Mouse (Mus musculus) midbrain, embryonic 12.5 days (tissue): Measurements from ENCODE around the gene Rabgap1l. TPM values are rescaled to one million over a fixed set of nuclear protein-coding genes. Genes with fewer than 3 reads are reported as not detected.

ENCODE experiments used
- ATAC-seq: fragments of 200-750 bp; cut with Nextera tagmentation; 2 replicates; pipeline ENCODE4 v1.8.0; 2017; ENCODE audit warnings: low read depth, moderate TSS enrichment, moderate library complexity; ENCODE audit not compliant: low FRiP score
- H3K27ac ChIP-seq: fragments of 300-500 bp; sonication (generic); replicated peaks from 2 replicates; pipeline ENCODE4 v1.5.1; 2016; ENCODE audit warnings: mild to moderate bottlenecking
- H3K27me3 ChIP-seq: fragments of 300-500 bp; sonication (generic); 2 replicates; pipeline ENCODE4 v1.6.1; 2016; ENCODE audit warnings: mild to moderate bottlenecking
- H3K36me3 ChIP-seq: fragments of 300-500 bp; sonication (generic); 2 replicates; pipeline ENCODE4 v1.6.1; 2016
- H3K4me1 ChIP-seq: fragments of 300-500 bp; sonication (generic); 2 replicates; pipeline ENCODE4 v1.6.1; 2016
- H3K4me2 ChIP-seq: fragments of 300-500 bp; sonication (generic); replicated peaks from 2 replicates; pipeline ENCODE4 v1.6.1; 2016; ENCODE audit warnings: mild to moderate bottlenecking, moderate library complexity
- H3K4me3 ChIP-seq: fragments of 300-500 bp; sonication (generic); 2 replicates; pipeline ENCODE4 v1.5.1; 2016; ENCODE audit warnings: mild to moderate bottlenecking
- H3K9ac ChIP-seq: fragments of 300-500 bp; sonication (generic); replicated peaks from 2 replicates; pipeline ENCODE4 v1.6.1; 2016; ENCODE audit warnings: mild to moderate bottlenecking, moderate library complexity
- H3K9me3 ChIP-seq: fragments of 300-500 bp; sonication (generic); 2 replicates; pipeline ENCODE4 v1.6.1; 2016; ENCODE audit warnings: mild to moderate bottlenecking
- WGBS: fragments of 180-500 bp; shearing (Covaris S2); methylation state at CpG from one replicate; pipeline ENCODE4 v1.1.7; 2016; 5-methylcytosine and 5-hydroxymethylcytosine counted together
- polyA plus RNA-seq: library from polyadenylated mRNA; unstranded; fragments of >200 nt; fragmentation: Nextera tagmentation; extraction: Ambion mirVana; gene quantifications from 2 replicates; pipeline ENCODE4 v1.2.1, GENCODE M21; 2016

The Rabgap1l gene
- polyA plus RNA-seq, 1 experiment from 2014 or later = 21.2 TPM

DNA sequence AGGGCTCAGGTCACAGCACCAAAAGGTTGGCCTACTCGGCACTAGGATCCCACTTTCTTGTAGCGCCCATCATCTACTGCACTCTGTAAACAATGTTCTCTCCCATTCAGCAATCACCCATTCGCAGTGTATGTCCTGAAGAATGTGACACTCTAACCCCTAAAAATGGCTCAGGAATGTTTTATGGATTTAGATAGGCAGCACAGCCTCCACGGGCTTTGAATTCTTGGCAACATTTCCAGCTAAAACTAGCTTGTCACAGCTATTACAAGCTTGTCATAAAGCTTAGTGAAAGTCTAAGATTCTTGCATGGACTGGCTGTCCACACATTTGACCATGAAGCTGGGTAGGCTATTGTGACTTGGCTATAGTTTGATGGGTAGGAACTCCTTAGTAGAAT lies 274.5 kb downstream of the Rabgap1l start:
- Histone ChIP-seq H3K9me3 (no peaks in the 10 kb centered on the region), H3K4me2 (no peak overlapping the region), H3K27me3 (no peaks in the 10 kb centered on the region), H3K36me3 (no peaks in the 10 kb centered on the region), H3K9ac (no peak overlapping the region), H3K4me1 (no peaks in the 10 kb centered on the region), H3K27ac (no peak overlapping the region), H3K4me3 (no peak overlapping the region)
- ATAC-seq = no peak
- 83% methylated on average over 4 of the region's 4 CpGs for WGBS

DNA sequence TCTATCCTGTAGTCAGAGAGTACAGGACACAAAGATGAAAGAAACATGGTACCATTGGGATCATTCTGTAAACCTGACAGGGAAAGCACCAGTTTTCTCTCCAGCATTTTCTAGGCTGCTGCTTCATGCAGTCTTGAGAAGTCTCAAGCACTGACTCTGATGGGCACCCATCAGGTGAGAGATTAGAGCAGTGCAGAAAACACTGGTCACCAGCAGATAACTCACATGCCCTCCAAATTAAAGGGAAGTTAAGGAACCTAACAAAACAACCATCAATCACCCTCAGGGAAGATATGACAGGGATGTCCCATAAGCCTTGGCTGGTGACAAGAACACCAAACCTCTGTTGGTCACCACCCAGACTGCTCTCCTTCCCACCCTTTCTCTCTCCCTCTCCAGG lies 285.2 kb downstream of the Rabgap1l start:
- H3K36me3 ChIP-seq = no peaks in the 10 kb centered on the region
- no peaks in the 10 kb centered on the region for H3K27me3 ChIP-seq
- H3K4me3 ChIP-seq = no peak overlapping the region
- no peak overlapping the region for H3K27ac ChIP-seq
- no peak overlapping the region for H3K9ac ChIP-seq
- H3K4me1 ChIP-seq = no peaks in the 10 kb centered on the region
- no peak overlapping the region for H3K4me2 ChIP-seq
- no peaks in the 10 kb centered on the region for H3K9me3 ChIP-seq
- no peak for ATAC-seq

DNA sequence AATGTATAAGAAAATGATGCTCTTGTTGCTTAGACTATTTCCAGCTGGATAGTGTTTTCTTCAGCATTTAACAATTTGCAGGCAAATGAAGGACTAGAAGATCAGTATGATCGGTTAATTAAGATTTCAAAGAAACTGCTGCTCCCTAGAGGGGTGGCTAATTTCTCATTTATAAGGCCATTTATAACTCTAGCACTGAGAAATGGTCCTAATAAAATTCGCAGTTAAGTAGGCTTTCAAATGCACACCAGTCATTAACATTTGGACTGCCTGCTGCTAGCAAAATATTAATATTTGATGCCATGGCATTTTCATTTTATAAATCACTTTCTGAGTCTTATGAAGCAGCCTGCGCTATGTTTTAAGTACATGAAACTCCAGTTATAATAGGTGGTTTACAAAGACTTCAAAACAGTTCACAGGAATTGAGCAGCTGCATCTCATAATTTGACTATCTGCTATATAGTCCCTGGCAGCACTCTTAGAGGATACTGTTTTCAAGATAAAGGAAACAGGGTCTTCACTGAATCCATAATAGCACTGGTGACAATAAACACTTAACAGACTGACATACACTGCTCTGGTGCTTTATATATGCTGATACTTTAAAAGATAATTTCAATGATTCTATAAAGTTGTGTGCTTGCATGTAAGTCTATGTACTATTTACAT lies 296.0 kb downstream of the Rabgap1l start:
- no peak overlapping the region for H3K9ac ChIP-seq
- no peak for ATAC-seq
- no peak overlapping the region for H3K4me3 ChIP-seq
- no peak overlapping the region for H3K4me2 ChIP-seq
- H3K36me3 ChIP-seq = no peaks in the 10 kb centered on the region
- 83% methylated on average over 3 of the region's 3 CpGs for WGBS
- no peak overlapping the region for H3K27ac ChIP-seq
- no peaks in the 10 kb centered on the region for H3K4me1 ChIP-seq
- no peaks in the 10 kb centered on the region for H3K9me3 ChIP-seq
- H3K27me3 ChIP-seq = no peaks in the 10 kb centered on the region

DNA sequence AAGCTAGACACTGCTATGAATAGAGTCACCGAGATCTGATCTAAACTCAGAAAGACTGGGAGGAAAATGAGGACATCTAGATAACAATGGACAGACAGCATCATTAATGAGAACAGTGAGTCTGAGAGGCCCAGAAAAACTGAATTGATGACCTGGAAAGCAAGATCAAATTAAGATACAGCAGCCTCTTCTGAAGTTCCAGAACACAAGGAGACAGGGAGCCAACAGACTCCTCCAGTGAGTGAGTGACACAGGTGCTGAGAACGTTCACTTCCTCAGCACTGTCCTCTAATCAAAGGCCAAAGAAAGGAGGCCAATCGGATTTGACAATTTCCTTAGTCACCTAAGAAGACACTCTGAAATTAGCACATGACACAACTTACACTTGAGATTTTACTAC lies 307.3 kb downstream of the Rabgap1l start:
- Histone ChIP-seq H3K9me3 (no peaks in the 10 kb centered on the region), H3K4me3 (no peak overlapping the region), H3K4me2 (no peak overlapping the region), H3K36me3 (no peaks in the 10 kb centered on the region), H3K4me1 (no peaks in the 10 kb centered on the region), H3K27me3 (no peaks in the 10 kb centered on the region), H3K9ac (no peak overlapping the region), H3K27ac (no peak overlapping the region)
- no peak for ATAC-seq
- 60% methylated on average over 3 of the region's 3 CpGs for WGBS

DNA sequence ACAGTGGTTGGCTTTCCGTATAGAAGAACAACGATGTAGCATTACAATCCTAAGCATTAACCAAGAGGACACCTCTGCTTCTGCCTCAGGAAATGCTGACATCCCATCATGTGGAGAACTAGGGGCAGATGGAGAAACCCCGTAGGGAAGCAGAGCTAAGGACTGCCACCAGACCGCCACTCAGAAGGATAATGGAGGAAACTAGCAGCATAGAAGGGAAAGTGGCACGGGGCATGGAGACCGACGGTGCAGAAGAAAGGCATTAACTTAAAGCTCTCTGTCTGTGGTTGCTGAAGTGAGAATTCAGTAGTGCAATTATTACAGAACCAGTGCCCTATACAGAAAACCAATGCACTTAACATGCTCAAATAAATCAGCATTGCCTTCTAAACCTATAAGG lies 308.0 kb downstream of the Rabgap1l start:
- Histone ChIP-seq H3K9ac (no peak overlapping the region), H3K4me3 (no peak overlapping the region), H3K4me2 (no peak overlapping the region), H3K4me1 (no peaks in the 10 kb centered on the region), H3K36me3 (no peaks in the 10 kb centered on the region), H3K27ac (no peak overlapping the region), H3K9me3 (no peaks in the 10 kb centered on the region), H3K27me3 (no peaks in the 10 kb centered on the region)
- WGBS = 61% methylated on average over 7 of the region's 7 CpGs
- no peak for ATAC-seq

DNA sequence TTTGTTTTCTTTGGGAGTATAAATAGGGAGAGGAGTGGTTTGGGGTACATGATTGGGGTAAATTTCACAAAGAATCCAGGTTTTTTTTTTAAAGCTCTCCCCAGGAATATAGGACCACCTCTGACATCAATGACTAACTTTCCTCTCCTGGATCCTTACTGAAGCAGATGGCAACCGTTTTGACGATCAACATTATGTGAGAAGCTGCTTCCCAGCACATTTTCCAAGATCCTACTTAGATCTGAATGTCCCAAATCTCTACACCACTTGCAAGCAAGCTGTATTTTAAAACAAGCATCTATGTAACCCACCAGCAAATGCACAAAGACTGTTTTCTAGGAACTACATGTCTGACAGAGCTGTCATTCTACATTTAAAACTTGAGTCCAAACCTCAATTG lies 311.4 kb downstream of the Rabgap1l start:
- Histone ChIP-seq H3K27me3 (no peaks in the 10 kb centered on the region), H3K9me3 (no peaks in the 10 kb centered on the region), H3K9ac (no peak overlapping the region), H3K4me3 (no peak overlapping the region), H3K27ac (no peak overlapping the region), H3K4me1 (no peaks in the 10 kb centered on the region), H3K36me3 (no peaks in the 10 kb centered on the region), H3K4me2 (no peak overlapping the region)
- WGBS = 88% methylated on average over 2 of the region's 2 CpGs
- no peak for ATAC-seq

DNA sequence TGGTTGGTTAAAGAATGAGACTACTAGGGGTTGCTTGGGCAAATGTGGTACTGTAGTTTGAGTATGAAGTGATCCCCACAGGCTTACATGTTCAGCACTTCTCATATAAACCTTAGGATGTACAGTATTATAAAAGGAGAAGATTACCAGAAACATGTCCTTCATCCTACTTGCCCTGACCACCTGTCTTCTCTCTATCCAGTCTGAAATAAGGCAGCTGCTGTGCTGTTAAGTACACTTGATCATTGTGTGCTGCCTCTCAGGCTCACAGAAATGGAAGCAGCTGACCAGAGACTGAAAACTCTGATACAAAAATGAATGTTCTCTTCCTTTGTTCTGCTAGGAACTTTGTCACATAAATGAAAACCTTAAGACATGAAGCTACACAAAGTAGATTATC lies 325.6 kb downstream of the Rabgap1l start:
- Histone ChIP-seq H3K9me3 (no peaks in the 10 kb centered on the region), H3K9ac (no peak overlapping the region), H3K4me2 (no peak overlapping the region), H3K36me3 (no peaks in the 10 kb centered on the region), H3K27ac (no peak overlapping the region), H3K27me3 (no peaks in the 10 kb centered on the region), H3K4me1 (no peaks in the 10 kb centered on the region), H3K4me3 (no peak overlapping the region)
- ATAC-seq = no peak

DNA sequence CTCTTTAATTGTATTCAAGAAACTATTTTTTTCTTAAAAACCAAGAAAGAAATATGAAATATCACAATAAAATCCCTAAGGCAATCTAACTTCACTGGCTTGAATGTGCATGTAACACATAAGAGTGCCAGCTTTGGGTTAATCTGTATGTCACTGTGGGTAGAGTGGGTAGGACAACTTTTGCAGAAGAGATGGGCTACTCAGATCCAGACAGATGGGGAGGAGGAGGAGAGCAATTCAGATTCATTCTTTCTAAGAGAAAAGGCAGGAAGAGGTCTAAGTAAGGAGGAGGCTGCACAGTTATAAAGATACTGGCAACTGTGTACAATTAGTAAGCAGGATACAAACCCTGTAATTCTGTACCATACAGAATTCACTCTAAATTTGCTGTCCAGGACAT lies 327.8 kb downstream of the Rabgap1l start:
- Histone ChIP-seq H3K9me3 (no peaks in the 10 kb centered on the region), H3K4me1 (no peaks in the 10 kb centered on the region), H3K4me2 (no peak overlapping the region), H3K27ac (no peak overlapping the region), H3K36me3 (no peaks in the 10 kb centered on the region), H3K9ac (no peak overlapping the region), H3K27me3 (no peaks in the 10 kb centered on the region), H3K4me3 (no peak overlapping the region)
- no peak for ATAC-seq

DNA sequence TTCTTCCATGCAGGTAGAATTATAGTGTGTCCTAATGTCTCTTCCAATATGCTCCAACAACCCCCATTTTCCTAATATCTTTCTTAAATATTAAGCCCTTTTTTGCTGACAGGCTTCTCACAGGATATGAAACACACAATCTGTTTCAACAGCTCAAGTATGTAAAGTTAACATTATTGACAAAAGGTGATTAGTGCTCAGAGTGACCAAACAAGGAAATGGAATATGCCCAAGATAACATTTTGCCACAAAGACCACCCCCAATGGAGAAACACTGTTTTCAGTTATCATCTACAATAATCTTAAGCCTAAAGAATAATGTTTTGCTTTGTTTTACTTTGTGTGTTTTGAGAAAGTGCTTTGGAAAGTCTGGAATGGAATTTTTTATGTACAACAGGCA lies 328.9 kb downstream of the Rabgap1l start:
- no peak for ATAC-seq
- Histone ChIP-seq H3K9ac (no peak overlapping the region), H3K27ac (no peak overlapping the region), H3K36me3 (no peaks in the 10 kb centered on the region), H3K4me3 (no peak overlapping the region), H3K9me3 (no peaks in the 10 kb centered on the region), H3K4me1 (no peaks in the 10 kb centered on the region), H3K27me3 (no peaks in the 10 kb centered on the region), H3K4me2 (no peak overlapping the region)

DNA sequence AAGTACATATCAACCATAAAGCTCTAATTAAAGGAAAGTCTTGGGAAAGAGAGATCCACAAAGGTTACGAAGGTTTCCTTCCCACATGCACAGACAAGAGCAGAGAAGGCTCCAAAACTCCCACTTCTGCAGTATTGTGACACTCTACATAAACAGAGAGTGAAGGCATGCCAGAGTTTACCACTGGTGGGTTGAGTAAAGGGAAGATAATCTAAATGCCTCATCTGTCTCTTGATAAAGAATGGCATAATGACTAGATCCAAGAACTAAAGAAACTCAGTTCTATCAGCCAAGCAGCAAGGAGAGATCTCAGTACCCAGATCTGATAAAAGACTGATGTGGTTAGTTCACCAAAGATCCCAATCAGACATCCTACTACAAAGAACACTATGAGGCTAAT lies 332.7 kb downstream of the Rabgap1l start:
- H3K27ac ChIP-seq = no peak overlapping the region
- H3K4me3 ChIP-seq = no peak overlapping the region
- no peak overlapping the region for H3K4me2 ChIP-seq
- no peaks in the 10 kb centered on the region for H3K9me3 ChIP-seq
- no peak overlapping the region for H3K9ac ChIP-seq
- H3K4me1 ChIP-seq = no peaks in the 10 kb centered on the region
- no peak for ATAC-seq
- H3K27me3 ChIP-seq = no peaks in the 10 kb centered on the region
- whole genome bisulfite sequencing = 90% methylated on average over 1 of the region's 1 CpGs
- H3K36me3 ChIP-seq = no peaks in the 10 kb centered on the region

DNA sequence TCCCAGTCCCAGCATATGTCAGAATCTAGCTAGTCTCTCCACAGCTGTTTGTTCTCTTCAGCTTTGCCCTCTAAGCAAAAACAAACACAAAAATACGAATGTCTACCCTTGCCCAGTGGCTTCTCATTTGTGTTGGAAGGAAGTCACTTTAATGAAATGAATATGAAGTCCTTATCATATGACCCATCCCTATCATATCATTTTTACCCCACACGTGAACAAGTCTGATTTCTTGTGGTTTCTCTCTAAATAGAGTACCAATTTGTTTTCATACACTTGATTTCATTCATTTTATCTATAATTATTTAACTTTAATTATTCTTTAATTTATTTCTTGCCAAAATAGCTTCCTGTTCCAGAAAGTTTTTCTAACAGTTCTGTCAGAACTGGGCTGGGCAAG lies 341.3 kb downstream of the Rabgap1l start:
- no peaks in the 10 kb centered on the region for H3K9me3 ChIP-seq
- WGBS = 80% methylated on average over 2 of the region's 2 CpGs
- no peak overlapping the region for H3K4me2 ChIP-seq
- H3K27me3 ChIP-seq = no peaks in the 10 kb centered on the region
- no peak overlapping the region for H3K9ac ChIP-seq
- H3K4me1 ChIP-seq = no peaks in the 10 kb centered on the region
- H3K4me3 ChIP-seq = no peak overlapping the region
- no peaks in the 10 kb centered on the region for H3K36me3 ChIP-seq
- H3K27ac ChIP-seq = no peak overlapping the region
- no peak for ATAC-seq

DNA sequence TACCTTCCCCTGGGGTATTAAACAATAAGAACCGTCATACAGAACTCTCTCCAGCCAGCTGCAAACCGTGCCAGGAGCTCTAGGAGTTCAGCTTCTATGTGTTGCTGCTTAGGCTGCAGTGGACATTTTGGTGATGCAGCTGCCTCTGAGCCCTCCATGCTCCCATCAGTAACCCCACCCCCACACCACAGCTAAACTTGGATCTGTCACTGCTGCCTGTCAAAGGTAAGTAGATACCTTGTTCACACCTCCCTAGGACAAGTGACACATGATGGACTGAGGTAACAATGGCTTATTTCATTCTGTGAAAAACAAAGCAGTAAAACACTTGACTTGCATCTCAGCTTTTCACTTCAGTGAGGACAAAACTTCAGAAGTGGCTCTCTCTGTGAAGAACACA lies 344.3 kb downstream of the Rabgap1l start:
- Histone ChIP-seq H3K4me2 (no peak overlapping the region), H3K27me3 (no peaks in the 10 kb centered on the region), H3K9me3 (no peaks in the 10 kb centered on the region), H3K4me1 (no peaks in the 10 kb centered on the region), H3K36me3 (no peaks in the 10 kb centered on the region), H3K9ac (no peak overlapping the region), H3K4me3 (no peak overlapping the region), H3K27ac (no peak overlapping the region)
- 70% methylated on average over 2 of the region's 2 CpGs for WGBS
- ATAC-seq = no peak

DNA sequence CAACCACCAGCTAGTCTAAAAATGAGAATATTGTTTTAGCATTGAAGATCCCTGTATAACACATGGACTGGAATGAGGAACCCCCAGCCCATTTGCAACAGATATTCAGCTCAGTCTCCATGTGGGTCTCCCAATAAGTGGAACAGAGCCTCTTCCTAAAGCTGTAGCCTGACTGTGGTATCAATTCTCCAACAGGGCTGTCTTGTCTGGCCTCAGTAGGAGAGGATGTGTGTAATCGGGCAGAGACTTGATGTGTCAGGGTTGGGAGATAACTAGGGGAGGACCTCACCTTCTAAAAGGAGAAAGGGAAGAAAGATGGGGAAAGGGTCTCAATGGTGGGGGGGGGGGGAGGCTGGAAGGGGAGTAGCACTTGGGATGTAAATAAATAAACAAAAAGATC lies 346.2 kb downstream of the Rabgap1l start:
- no peaks in the 10 kb centered on the region for H3K36me3 ChIP-seq
- WGBS = 86% methylated on average over 1 of the region's 1 CpGs
- H3K27me3 ChIP-seq = no peaks in the 10 kb centered on the region
- H3K4me1 ChIP-seq = no peaks in the 10 kb centered on the region
- H3K9ac ChIP-seq = no peak overlapping the region
- no peak overlapping the region for H3K27ac ChIP-seq
- no peak overlapping the region for H3K4me2 ChIP-seq
- no peak overlapping the region for H3K4me3 ChIP-seq
- no peak for ATAC-seq
- H3K9me3 ChIP-seq = no peaks in the 10 kb centered on the region
